Mouse (Mus musculus): Measurements from ENCODE around the gene Pde4a.
"Not testable (repeated sequence)": the region's sequence is repeated elsewhere in the genome, so short reads cannot be mapped to it uniquely, and the experiment has no call there.

Gene Pde4a

DNA sequence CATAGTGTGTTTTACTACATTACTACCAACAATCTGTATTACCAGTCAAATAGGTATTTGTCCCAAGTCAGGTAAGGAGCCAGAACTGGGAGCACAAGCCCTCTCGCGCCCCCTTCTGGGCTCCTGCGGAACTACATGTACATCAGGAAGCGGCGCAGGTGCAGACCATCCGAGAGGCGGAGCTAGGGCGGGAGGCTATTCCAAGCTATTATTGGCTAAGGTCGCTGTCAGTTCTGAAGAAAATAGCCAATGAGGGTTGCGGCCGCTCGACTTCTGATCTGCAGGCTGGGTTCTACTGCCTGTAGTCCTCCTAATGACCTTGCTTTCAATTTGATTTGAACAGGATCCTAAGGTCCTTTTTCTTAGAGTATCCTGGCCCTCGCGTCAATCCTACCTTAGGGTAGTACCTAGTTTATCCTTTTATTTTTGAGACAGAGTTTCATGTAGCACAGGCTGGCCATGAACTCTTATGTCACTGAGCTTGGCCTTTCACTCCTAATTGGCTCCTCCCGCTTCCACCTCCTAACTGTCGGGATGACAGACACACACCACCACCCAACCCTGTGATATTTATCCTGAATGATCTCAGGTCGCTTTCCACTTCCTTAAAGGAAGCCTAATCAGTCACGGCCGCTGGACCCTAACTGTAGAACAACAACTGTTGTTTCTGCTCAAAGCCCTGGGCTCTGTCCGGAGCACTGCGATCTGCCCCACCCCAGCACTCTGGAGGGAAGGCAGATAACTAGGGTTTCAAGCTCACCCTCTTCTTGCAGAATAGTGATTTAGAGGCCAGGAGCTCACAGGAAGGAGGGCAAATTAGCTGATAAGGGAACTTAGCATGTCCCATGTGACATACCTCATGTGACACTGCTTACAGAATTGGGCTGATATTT lies 55.2 kb downstream of the Pde4a start:
- peak; percentile 95 for DNase-seq

DNA sequence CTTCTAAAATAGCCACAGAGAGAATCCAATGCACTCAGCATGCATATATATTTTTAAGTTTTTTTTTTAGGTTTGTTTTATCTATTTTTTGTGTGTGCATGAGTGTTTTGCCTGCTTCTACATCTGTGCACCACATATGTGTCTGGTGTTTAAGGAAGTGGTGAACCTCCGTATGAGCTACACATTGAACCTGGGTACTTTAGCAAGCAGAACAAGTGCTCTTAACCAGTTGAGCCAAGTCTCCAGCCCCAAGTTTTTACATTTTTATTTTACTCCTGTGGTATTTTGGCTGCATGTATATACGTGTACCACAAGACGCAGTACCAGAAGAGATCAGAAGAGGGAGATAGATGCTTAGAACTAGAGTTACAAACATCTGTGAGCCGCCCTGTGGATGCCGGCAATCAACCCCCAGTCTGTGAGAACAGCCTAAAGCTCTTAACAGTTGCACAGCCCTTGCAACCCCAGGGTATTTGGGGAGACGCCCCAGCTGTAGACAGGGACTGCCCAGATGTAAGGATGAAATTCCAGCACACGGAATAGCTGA lies 55.9 kb downstream of the Pde4a start:
- peak; percentile 83 for DNase-seq

DNA sequence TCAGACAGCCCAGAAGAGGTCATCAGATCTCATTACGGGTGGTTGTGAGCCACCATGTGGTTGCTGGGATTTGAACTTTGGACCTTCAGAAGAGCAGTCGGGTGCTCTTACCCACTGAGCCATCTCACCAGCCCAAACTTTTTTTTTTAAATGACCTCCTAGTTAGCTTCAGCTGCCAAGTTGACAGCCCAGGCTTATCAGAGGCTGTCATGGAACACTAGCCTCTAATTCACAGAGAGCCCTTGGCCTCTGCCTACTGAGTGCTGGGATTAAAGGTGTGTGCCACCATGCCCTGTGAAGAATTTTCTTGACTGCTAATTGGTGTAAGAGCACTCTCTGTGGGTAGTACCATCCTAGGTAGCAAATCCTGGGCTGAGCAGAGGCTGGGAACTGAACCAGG lies 58.0 kb downstream of the Pde4a start:
- not testable (repeated sequence) for DNase-seq

DNA sequence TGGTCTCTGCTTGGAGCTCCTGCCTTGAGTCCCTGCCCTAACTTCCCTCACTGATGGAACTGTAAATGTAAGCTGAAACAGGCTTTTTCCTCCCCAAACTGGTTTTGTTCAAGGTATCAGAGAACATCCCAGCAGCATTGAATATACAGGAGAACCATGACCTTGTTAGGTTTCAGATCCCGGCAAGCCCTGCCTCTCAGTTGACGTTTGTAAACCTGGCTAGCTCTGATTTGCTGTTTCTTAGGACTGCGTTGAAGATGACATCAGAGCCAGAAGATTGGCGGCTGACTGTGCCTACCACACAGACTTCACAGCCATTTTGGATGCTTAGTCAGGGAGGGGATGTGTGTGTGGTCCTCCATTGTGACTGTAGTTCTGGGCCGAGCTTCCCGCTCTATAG lies 58.4 kb downstream of the Pde4a start:
- DNase-seq, result no peak

DNA sequence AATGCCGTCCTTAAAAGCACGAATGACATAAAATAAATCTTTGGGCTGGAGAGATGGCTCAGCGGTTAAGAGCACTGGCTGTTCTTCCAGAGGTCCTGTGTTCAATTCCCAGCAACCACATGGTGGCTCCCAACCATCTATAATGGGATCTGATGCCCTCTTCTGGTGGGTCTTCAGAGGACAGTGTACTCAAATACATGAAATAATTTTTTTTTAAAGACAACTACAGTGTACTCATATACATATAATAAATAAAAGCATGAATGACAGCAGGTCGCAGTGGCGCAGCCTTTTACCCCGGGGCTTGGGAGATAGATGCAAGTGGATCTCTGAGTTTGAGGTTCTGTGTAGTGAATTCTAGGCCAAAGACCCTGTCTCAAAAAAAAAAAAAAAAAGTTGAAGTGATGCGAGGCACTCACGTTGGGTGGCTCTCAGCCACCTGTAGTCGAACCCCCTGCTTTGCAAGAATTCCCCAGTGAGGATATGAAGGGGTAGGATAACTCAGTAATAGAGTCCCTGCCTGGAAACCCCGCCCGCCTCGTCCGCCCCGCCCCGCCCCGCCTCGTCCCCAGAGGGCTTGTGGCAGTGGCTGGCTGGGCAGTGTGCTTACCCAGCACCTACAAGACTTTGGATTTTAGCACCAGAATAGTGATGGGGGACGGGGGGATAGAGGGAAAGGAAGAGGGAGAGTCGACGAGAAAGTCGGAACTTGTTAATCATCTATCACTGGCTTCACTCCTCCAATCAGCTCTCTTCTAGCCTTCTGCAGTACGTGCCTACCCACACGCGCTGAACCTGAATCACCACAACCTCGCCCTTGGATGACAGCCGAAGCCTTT lies 59.3 kb downstream of the Pde4a start:
- DNase-seq, result no peak

DNA sequence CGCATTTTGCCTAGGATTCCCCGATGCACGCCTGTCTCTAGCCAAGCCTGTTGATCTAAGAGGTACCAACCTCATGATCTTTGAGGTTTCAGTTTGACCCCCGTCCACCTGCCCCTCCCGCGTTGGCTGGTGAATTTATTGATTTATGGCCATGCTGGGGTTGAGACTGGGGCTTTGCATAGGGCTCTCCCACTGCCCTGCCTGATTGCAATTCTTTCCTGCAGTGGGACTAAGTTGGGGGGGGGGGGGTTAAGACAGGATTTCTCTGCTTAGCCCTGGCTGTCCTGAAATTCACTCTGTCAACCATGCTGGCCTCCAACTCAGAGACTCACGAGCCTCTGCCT lies 59.9 kb downstream of the Pde4a start:
- no peak for DNase-seq

DNA sequence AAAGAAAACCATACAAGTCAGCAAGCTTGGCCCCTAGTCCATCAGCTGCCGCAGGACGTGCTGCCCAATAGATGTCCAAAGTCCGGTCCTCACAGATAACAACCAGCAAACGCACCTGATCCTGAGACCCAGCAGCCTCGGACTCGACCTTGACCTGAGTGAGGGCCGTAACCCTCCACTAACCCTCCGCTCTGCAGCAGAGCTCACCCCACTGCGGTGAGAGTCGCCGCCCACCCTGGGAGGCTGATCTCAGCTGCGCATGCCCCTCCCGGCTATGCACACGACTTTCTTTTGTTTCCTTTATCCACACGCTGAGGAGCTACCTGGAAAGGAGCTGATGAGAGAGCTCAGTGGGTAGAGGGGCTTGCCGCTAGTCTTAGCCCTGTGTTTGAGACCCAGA lies 61.8 kb downstream of the Pde4a start:
- no peak for DNase-seq

DNA sequence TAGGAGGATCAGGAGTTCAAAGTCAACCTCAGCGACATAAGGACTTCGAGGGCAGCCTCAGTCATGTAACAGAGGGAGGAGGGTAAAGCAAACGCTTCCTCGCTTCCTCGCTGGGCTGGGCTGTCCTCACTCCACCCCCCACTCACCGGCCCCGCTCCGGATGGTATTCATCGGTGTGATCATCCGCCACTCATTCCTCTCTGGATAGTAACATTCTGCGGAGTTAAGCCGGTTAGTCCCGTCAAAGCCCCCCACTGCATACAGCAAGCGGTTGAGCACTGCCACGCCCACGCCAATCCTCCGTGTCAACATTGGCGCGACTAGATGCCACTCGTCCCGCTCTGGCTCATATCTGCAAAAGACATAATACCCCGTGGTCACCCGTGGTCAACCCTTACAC lies 66.0 kb downstream of the Pde4a start:
- DNase-seq, result no peak

DNA sequence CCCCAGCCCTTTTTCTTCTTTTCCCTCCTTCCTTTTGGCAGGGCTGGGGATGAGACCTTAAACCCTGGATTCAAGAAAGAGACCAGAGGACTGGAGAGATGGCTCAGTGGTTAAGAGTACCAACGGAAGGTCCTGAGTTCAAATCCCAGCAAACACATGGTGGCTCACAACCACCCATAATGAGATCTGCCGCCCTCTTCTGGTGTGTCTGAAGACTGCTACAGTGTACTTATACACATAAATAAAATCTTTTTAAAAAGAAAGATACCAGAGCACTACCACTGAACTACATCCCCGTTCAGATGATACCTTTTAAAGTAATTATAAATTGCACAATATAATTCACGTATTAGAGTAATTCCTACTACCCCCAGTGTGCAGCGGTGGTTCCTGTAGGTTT lies 67.4 kb downstream of the Pde4a start:
- no peak for DNase-seq

DNA sequence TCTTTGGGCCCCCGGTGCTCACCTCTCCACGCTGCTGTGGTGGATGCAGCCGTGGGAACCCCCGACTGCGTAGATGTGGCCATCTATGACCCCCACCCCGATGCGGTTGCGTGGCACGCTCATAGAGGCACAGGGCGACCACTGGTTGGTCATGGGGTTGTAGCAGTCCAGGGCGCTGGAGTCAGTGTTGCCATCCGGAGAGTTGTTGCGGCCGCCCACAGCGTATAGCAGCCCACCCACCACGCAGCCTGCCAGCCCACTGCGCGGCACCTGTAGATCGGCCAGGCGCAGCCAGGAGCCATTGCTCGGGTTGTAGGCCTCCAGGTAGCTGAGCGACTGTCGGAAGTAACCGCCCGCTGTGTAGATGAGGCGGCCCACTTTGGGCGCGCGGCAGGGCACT lies 67.9 kb downstream of the Pde4a start:
- no peak for DNase-seq

DNA sequence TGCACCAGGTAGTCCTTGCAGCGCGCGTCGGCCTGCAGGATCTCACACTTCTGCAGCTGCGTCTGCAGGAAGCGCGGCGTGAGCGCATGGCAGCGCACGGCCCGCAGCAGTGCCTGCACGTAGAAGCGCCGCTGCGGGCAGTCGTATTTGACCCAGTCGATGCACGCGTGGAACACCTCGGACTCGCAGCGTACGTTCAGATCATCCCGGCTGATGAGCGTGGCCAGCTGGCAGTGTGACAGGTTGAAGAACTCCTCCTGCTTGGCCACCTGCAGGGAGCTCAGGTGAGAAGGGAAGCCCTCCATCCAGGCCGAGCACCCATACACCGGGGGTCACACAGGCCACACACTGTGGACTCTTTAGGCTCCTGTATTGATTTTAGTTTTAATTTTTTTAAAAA lies 68.3 kb downstream of the Pde4a start:
- no peak for DNase-seq

DNA sequence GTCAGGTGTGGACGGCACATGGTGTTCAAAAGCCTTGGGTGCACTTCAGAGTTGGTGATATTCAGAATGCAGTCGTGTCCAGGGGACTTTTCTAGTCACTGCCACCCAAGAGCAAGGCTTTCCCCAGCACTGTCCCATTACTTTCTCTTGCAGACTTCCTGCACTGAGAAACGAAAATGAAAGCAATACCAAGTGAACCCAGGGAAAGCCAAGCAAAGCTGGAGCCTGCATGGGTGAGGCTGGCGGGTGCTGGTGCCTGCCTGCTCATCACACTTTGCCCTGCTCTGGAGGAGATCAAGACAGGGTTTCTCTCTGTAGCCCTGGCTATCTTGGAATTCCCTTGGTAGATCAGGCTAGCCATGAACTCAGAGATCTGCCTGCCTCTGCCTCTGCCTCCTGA lies 69.8 kb downstream of the Pde4a start:
- DNase-seq, result no peak

DNA sequence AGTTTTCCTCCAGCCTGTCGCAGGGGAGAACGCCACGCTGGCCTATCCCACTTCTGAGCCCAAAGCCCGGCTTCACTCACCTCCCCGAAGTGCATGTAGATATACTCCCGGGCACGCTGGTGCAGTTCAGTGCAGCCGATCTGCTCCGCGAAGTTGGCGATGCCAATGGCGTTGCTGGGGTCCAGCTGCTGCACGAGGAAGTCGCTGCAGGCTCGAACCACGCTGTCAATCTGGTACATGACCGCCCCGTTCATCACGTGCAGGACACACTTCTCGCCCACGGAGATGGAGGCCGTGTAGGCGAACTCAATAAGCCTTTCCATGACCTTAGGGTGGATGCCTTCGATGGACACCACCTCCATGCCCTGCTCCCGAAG lies 71.5 kb downstream of the Pde4a start:
- no peak for DNase-seq

DNA sequence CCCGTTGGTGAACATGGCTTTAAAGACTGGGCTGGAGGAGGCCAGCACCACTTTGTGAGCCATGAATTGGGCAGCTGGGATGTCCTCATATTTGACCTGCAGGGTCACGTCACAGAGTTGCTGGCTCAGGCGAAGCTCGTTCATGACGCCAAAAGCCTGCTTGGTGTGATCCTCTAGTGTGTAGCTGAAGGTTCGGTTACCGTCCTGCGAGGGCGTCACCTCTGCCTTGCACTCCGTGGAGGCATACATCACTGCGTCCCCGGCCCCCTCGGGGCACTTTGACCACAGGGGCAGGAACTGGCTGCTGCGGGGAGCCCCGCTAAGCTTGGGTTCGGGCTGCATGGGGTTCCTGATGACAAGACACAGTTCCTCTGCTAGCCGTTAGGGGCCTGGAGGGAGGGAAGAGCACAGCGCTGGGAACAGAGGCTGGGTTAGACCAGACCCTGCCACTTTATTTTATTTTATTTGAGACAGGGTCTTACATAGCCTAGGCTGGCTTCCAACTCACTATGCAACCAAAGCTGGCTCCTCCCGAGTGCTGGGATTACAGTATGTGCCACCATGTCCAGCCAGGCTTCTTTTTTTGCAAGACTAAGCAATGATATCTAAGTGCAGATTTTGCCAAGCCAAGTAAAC lies 72.0 kb downstream of the Pde4a start:
- peak; percentile 66 for DNase-seq

DNA sequence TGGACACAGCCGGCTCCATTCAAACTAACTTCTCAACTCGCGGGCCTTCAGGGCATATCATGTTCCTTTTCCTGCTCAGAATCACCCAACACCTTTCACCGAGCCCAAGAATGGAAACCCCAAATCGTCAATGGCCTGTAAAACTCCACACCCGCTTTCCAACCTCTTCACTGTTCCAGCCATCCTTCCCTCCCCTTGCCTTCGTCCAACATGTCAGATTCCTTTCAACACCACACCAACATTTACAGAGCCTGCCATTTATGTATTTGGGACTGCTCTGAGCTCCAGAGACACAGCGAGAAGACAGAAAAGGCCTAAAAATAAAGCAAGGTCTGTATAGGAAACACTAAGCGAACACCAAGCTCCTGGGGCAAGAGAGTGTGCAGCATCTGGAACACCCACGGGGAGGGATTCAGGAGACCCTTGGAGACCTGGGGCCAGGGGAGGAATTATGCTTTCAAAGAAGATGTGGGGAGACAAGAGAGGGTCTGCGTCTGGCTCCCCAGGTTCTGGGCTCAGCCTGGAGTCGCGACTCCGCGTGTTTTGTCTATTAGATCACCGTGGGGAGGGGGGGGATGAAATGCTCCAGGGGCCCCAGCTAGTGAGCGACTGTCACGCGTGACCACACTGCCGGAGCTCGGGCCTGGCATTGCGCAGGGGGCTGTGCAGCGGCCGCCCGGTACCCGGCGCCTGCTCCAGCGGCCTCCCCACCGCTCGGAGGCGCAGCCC lies 72.7 kb downstream of the Pde4a start:
- no peak for DNase-seq

DNA sequence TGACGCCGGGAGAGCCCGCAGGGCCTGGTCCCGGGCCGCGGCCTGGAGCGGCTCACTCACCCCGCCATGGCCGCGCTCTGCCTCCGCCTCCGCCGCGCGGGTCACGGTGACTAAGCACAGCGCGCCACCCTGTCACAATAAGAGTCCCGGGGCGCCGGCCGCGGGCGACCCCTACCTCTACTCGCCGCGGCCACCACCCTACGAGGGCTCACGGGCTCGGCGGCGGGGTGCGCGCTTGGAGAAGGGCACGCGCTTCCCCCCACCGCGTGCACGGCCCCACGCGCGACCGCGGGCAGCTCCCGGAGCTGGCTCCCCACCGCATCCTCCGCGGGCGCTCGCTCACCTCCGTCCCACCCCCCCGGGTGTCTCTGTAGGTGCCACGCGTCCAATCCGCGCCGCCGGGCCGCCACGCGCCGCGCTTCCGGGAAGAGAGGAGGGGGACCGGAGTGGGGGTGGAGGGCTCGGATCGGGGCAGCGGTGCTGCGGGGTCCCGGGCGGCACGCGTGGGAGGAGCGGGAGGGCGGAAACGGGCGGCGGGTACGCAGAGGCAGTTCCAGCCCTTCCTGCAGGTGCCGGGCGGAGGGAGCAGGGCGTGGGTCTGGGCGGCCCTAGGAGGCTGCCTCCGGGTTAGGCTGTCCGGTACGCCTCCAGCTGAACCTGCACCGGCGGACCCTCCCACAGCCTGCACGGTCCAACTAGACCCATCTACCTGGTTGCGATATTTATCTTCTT lies 73.4 kb downstream of the Pde4a start, which contains the start of gene Keap1:
Gene Keap1, minus strand, starts transcription at position 629 of the 732 bp plus-strand sequence.
- peak; percentile 93 for DNase-seq

DNA sequence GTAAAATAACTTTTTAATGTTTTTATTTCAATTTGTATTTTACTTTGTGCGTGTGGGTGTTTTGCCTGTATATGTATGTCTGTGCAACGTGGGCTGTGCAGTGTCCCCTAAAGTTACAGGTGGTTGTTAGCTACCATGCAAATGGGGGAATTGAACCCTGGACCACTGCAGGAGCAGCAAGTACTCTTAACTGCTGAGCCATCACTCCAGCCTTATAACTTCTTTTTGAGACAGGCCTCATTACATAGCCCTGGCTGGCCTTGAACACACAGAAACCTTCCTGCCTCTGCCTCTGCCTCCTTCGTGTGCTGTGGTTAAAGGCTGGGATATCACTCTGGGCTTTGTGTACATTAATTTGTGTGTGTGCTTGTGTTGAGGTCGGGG lies 73.9 kb downstream of the Pde4a start:
- DNase-seq, result no peak

DNA sequence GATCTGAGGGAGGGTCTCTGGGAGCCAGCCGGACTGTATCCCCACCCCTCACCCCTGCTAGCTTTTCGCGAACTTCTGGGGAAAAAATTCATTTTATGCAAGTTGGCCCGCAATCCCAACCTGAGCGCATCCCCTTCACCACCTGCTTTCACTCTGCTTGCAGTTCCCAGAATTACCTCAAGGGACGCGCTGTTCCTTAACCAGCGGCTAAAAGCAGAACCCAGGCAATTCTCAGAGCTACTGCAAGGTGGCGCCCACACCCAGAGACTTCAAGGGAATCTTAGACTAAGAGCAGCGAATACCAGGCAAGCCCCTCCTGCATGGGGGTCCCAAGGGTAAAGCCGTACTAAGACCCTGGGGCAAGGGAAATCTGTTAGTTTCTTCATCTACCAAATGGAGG lies 75.8 kb downstream of the Pde4a start:
- peak; percentile 95 for DNase-seq

DNA sequence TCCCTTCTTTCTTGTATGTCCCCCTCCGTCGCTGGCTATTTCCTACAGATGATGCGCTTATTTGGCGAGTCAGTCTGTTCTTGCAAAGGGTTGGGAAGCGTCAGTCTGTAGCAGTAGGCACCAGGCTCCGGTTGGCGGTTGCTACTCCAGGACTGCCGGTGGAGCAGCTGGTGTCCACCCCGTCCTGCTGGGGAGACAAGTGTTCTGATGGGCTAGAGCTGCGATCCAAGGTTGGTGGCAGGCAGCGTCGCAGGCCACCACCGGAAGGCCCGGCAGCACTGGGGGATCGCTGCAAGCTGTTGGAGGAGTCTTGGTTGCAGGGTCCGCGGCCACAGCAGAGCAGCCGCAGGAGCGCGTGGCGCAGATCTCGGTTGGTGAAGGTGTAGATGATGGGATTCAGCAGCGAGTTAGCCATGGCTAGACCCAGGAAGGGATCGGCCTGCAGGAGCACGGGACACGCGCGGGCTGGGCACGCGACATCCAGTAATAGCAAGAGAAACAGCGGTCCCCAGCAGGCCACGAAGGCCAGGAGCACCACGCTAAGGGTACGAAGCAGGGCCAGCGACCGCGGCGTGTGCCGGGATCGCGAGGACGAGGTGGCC lies 78.4 kb downstream of the Pde4a start:
- DNase-seq, result no peak

DNA sequence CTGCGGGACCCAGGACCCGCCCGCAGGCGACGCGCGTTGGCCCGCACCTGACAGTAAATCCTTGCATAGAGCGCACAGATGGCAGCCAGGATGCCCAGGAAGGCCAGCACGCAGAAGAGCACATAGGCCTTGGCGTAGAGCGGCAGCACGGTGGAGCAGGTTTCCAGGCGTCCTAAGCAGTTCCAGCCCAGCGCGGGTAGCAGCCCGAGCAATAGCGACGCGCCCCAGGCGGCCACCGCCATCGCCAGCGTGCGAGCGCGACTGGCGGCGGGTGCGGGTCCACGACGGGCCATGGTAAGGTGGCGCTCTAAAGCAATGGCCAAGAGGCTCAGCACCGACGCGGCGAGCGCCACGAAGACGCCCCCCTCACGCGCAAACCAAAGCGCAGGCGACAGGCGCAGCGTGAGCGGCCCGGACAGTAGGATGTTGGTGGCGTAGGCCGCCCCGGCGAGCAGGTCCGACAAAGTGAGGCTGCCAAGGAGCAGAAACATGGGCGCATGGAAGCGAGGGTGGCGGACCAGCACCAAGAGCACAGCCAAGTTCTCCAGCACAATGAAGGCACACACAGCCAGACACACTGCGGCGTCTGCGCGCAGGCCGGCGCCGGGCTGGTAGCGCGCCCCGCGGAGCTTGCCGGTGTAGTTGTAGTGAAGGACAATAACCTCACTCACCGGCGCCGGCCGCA lies 79.1 kb downstream of the Pde4a start:
- peak; percentile 66 for DNase-seq

DNA sequence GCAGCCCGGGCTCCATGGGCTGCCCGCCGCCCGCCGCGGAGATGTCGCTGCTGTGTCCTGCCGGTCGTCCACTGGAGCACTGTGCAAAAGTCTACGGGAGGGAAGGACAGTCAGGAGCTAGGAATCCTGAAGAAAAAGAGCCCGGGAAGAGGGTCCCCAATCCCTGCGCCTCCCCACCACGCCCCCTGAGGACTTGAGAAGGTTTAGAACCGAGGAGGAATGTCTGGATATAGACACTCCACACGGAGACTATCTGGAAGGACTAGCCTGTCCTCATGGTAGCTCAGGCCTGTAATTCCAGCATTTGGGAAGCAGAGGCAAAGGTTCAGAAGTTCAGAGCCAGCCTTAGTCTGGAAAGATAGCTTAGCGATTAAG lies 79.6 kb downstream of the Pde4a start:
- no peak for DNase-seq

Measured in retina, postnatal 1 day (tissue).